Mouse (Mus musculus) intestine, embryonic 14.5 days (tissue): ENCODE measurements around the gene Mafg. TPM values are rescaled to one million over a fixed set of nuclear protein-coding genes. Genes with fewer than 3 reads are reported as not detected.

ENCODE experiments used
- ATAC-seq: fragments of 200-750 bp; cut with Nextera tagmentation; replicated peaks from 2 replicates; pipeline ENCODE4 v1.8.0; 2017; ENCODE audit warnings: low read depth, moderate number of reproducible peaks, moderate TSS enrichment, moderate library complexity; ENCODE audit not compliant: low FRiP score, low TSS enrichment
- DNase-seq: peaks from one replicate; pipeline ENCODE4 v3.0.0-alpha.2; 2018; ENCODE audit warnings: low spot score
- H3K27ac ChIP-seq: fragments of 300-500 bp; sonication (generic); 2 replicates; pipeline ENCODE4 v1.5.1; 2014; ENCODE audit warnings: low read depth, mild to moderate bottlenecking, control low read depth
- H3K27me3 ChIP-seq: fragments of 300-500 bp; sonication (generic); replicated peaks from 2 replicates; pipeline ENCODE4 v1.6.1; 2014; ENCODE audit warnings: low read length, control low read depth; ENCODE audit not compliant: control insufficient read depth, insufficient read depth
- H3K36me3 ChIP-seq: fragments of 300-500 bp; sonication (generic); 2 replicates; pipeline ENCODE4 v1.6.1; 2014; ENCODE audit warnings: low read length, control low read depth; ENCODE audit not compliant: control insufficient read depth, insufficient read depth
- H3K4me1 ChIP-seq: fragments of 300-500 bp; sonication (generic); replicated peaks from 2 replicates; pipeline ENCODE4 v1.6.1; 2014; ENCODE audit warnings: low read length, control low read depth, mixed read lengths; ENCODE audit not compliant: control insufficient read depth, insufficient read depth
- H3K4me2 ChIP-seq: fragments of 300-500 bp; sonication (generic); 2 replicates; pipeline ENCODE4 v1.6.1; 2014; ENCODE audit warnings: low read length
- H3K4me3 ChIP-seq: fragments of 300-500 bp; sonication (generic); 2 replicates; pipeline ENCODE4 v1.5.1; 2014; ENCODE audit warnings: low read depth, low read length, control low read depth, mixed read lengths
- H3K9ac ChIP-seq: fragments of 300-500 bp; sonication (generic); 2 replicates; pipeline ENCODE4 v1.6.1; 2014; ENCODE audit warnings: mild to moderate bottlenecking, low read length
- H3K9me3 ChIP-seq: fragments of 300-500 bp; sonication (generic); 2 replicates; pipeline ENCODE4 v1.6.1; 2016; ENCODE audit warnings: low read length, control low read depth; ENCODE audit not compliant: control insufficient read depth
- WGBS: fragments of 180-500 bp; shearing (Covaris S2); extraction: QIAGEN DNeasy Blood & Tissue Kit; methylation state at CpG from one replicate; pipeline ENCODE4 v1.1.7; 2014; 5-methylcytosine and 5-hydroxymethylcytosine counted together
- polyA plus RNA-seq: library from polyadenylated mRNA; unstranded; fragments of >200 nt; fragmentation: Nextera tagmentation; extraction: Ambion mirVana; gene quantifications from 2 replicates; pipeline ENCODE4 v1.2.1, GENCODE M21; 2014

Mafg gene
- polyA plus RNA-seq, 1 experiment from 2014 or later: 25.0 TPM

GRCm38 (mm10) chr11:120581490-120582267, 51.7 kb downstream of the Mafg start, which contains the start of gene Arhgdia:
TSS of gene Arhgdia (minus strand) at chr11:120581624.
- peaks cover 19% of the 10 kb centered on the region for H3K4me1 ChIP-seq
- H3K4me3 ChIP-seq: peak within 1 kb of the TSS; percentile 89
- H3K9ac ChIP-seq: peak within 1 kb of the TSS; percentile 93
- DNase-seq (peak; percentile 93), ATAC-seq (peak; percentile 42)
- H3K9me3 ChIP-seq: peaks cover 4% of the 10 kb centered on the region; the same call in 1 of the 2 replicates
- H3K27me3 ChIP-seq: no peaks in the 10 kb centered on the region
- H3K36me3 ChIP-seq: peaks cover 57% of the 10 kb centered on the region
- 4% methylated on average over 67 of the region's 75 CpGs for WGBS
- peak within 1 kb of the TSS; percentile 97 for H3K4me2 ChIP-seq
- peak within 1 kb of the TSS; percentile 91 for H3K27ac ChIP-seq

- peak; percentile 36; the same call in 1 of the 2 replicates for ATAC-seq
- peak; percentile 74 for DNase-seq
- WGBS: under 1% methylated on average over 29 of the region's 44 CpGs
- H3K9me3 ChIP-seq: peaks cover 4% of the 10 kb centered on the region; the same call in 1 of the 2 replicates
- peak overlapping the region; percentile 91 for H3K27ac ChIP-seq
- H3K4me3 ChIP-seq: peak overlapping the region; percentile 89
- peak overlapping the region; percentile 93 for H3K9ac ChIP-seq
- peaks cover 49% of the 10 kb centered on the region for H3K36me3 ChIP-seq
- H3K4me2 ChIP-seq: peak overlapping the region; percentile 97
- no peaks in the 10 kb centered on the region for H3K27me3 ChIP-seq
- H3K4me1 ChIP-seq: peaks cover 19% of the 10 kb centered on the region
Measured at GRCm38 (mm10) chr11:120580871-120581331, 52.5 kb downstream of the Mafg start.

GRCm38 (mm10) chr11:120580190-120580589, 53.2 kb downstream of the Mafg start:
- H3K27me3 ChIP-seq: no peaks in the 10 kb centered on the region
- DNase-seq (peak; percentile 59), ATAC-seq (no peak)
- H3K27ac ChIP-seq: peak overlapping the region; percentile 91; the same call in 1 of the 2 replicates
- H3K9ac ChIP-seq: peak overlapping the region; percentile 93
- H3K4me3 ChIP-seq: peak overlapping the region; percentile 89
- peaks cover 42% of the 10 kb centered on the region for H3K36me3 ChIP-seq
- WGBS: 55% methylated on average over 7 of the region's 7 CpGs
- H3K4me1 ChIP-seq: peaks cover 19% of the 10 kb centered on the region
- H3K4me2 ChIP-seq: peak overlapping the region; percentile 97
- peaks cover 4% of the 10 kb centered on the region; the same call in 1 of the 2 replicates for H3K9me3 ChIP-seq

GRCm38 (mm10) chr11:120579316-120580107, 53.9 kb downstream of the Mafg start:
- peak overlapping the region; percentile 97 for H3K4me2 ChIP-seq
- H3K4me1 ChIP-seq: peaks cover 20% of the 10 kb centered on the region
- no peaks in the 10 kb centered on the region for H3K27me3 ChIP-seq
- DNase-seq (peak; percentile 96), ATAC-seq (no peak)
- 49% methylated on average over 15 of the region's 15 CpGs for WGBS
- no peak overlapping the region for H3K27ac ChIP-seq
- H3K9ac ChIP-seq: no peak overlapping the region
- H3K36me3 ChIP-seq: peaks cover 38% of the 10 kb centered on the region
- H3K4me3 ChIP-seq: peak overlapping the region; percentile 89
- H3K9me3 ChIP-seq: peaks cover 4% of the 10 kb centered on the region; the same call in 1 of the 2 replicates

- Histone ChIP-seq H3K9me3 (peaks cover under 1% of the 10 kb centered on the region; the same call in 1 of the 2 replicates), H3K27me3 (no peaks in the 10 kb centered on the region), H3K4me3 (no peak overlapping the region), H3K36me3 (peaks cover 35% of the 10 kb centered on the region), H3K4me1 (peaks cover 25% of the 10 kb centered on the region), H3K9ac (no peak overlapping the region), H3K4me2 (no peak overlapping the region), H3K27ac (no peak overlapping the region)
- 79% methylated on average over 11 of the region's 11 CpGs for WGBS
- DNase-seq (no peak), ATAC-seq (no peak)
Measured at GRCm38 (mm10) chr11:120578694-120579243, 54.6 kb downstream of the Mafg start.

- no peaks in the 10 kb centered on the region for H3K27me3 ChIP-seq
- H3K27ac ChIP-seq: no peak overlapping the region
- H3K4me1 ChIP-seq: peaks cover 25% of the 10 kb centered on the region
- no peak overlapping the region for H3K9ac ChIP-seq
- no peak overlapping the region for H3K4me3 ChIP-seq
- DNase-seq (no peak), ATAC-seq (no peak)
- H3K9me3 ChIP-seq: no peaks in the 10 kb centered on the region
- 82% methylated on average over 10 of the region's 10 CpGs for WGBS
- no peak overlapping the region for H3K4me2 ChIP-seq
- H3K36me3 ChIP-seq: peaks cover 35% of the 10 kb centered on the region
Measured at GRCm38 (mm10) chr11:120578024-120578693, 55.2 kb downstream of the Mafg start.

- Histone ChIP-seq H3K4me3 (no peak overlapping the region), H3K36me3 (peaks cover 35% of the 10 kb centered on the region), H3K9me3 (no peaks in the 10 kb centered on the region), H3K4me2 (no peak overlapping the region), H3K27me3 (no peaks in the 10 kb centered on the region), H3K4me1 (peaks cover 25% of the 10 kb centered on the region), H3K27ac (0 out of 2 replicates have a peak overlapping the region, but pooled peaks have one; percentile 10), H3K9ac (no peak overlapping the region)
- WGBS: 85% methylated on average over 7 of the region's 7 CpGs
- ATAC-seq: no peak
- no peak for DNase-seq
Measured at GRCm38 (mm10) chr11:120577211-120578023, 56.0 kb downstream of the Mafg start.
